Mouse (Mus musculus) heart, adult 2 months (tissue): ENCODE measurements around the gene Patj.

Source experiments
- CTCF ChIP-seq: fragments of 200-600 bp; IDR thresholded peaks from 2 replicates; pipeline ENCODE4 v1.8.1; 2022; ENCODE audit warnings: antibody characterized with exemption, mild to moderate bottlenecking, moderate library complexity
- EP300 ChIP-seq: fragments of 200-500 bp; IDR thresholded peaks from 2 replicates; pipeline ENCODE4 v1.6.1; 2011; ENCODE audit warnings: low read depth, low read length, control low read depth; ENCODE audit not compliant: insufficient read depth
- POLR2A ChIP-seq: fragments of 200-500 bp; IDR thresholded peaks from 2 replicates; pipeline ENCODE4 v1.6.1; 2011; ENCODE audit warnings: mild to moderate bottlenecking, low read depth, low read length, control low read depth; ENCODE audit not compliant: insufficient read depth

DNA sequence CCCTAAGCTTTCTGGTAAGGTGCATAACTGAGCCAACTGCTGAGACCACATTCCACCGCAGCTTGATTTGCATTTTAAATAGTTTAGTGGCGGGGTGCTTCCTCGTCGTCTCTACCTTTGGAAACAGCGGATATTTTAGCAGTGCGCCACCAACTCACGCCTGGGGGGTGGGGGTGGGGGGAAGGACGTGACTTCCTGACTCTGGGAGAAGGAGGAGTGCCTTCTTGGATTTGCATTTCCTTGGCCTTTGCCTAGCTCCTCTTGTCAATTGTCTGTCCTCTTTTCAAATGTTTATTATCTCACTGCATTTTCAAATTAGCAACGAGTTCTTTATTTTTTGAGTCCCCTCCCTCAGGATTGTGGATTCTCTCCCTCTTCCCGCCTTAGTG lies 332.4 kb downstream of the Patj start:
- TF ChIP-seq CTCF: no peak
- no peak for TF ChIP-seq EP300
- TF ChIP-seq POLR2A: no peak
